Mouse (Mus musculus) MEL (cell line): Measurements from ENCODE around the gene Pidd1. TPM values are rescaled to one million over a fixed set of nuclear protein-coding genes. Genes with fewer than 3 reads are reported as not detected.

ENCODE experiments used
- DNase-seq: peaks from one replicate; pipeline ENCODE4 v3.0.0; 2011; ENCODE audit warnings: low read depth, low spot score
- H3K27ac ChIP-seq: 2 replicates; pipeline ENCODE4 v1.5.1; 2012; ENCODE audit warnings: low read depth, mild to moderate bottlenecking, control low read depth, low read length, moderate library complexity; ENCODE audit not compliant: control insufficient read depth
- H3K27me3 ChIP-seq, 2 experiments: fragments of 150-350 bp in 1 of 2; sonication (generic) in 1 of 2; 2 replicates each; pipeline ENCODE4 v1.6.1; 2012; ENCODE audit warnings: low read length in 2 of 2, mild to moderate bottlenecking in 2 of 2, improper control_type of control experiment in 1 of 2, moderate library complexity in 1 of 2; ENCODE audit not compliant: insufficient read depth in 2 of 2, control insufficient read depth in 1 of 2
- H3K36me3 ChIP-seq, 2 experiments: 2 replicates each; pipeline ENCODE4 v1.6.1; 2012 to 2014; ENCODE audit warnings: low read length in 2 of 2, improper control_type of control experiment in 1 of 2, inconsistent platforms in 1 of 2, mild to moderate bottlenecking in 1 of 2; ENCODE audit not compliant: insufficient read depth in 2 of 2, control insufficient read depth in 1 of 2
- H3K4me1 ChIP-seq, 2 experiments: fragments of 150-350 bp in 1 of 2; sonication (generic) in 1 of 2; 2 replicates each; pipeline ENCODE4 v1.6.1; 2012; ENCODE audit warnings: low read length in 2 of 2, improper control_type of control experiment in 1 of 2, mild to moderate bottlenecking in 1 of 2; ENCODE audit not compliant: insufficient read depth in 2 of 2, control insufficient read depth in 1 of 2
- H3K4me3 ChIP-seq, 2 experiments: fragments of 150-350 bp in 1 of 2; sonication (generic) in 1 of 2; 2 replicates each; pipeline ENCODE4 v1.5.1; 2012; ENCODE audit warnings: low read depth in 2 of 2, low read length in 2 of 2, mild to moderate bottlenecking in 2 of 2, moderate library complexity in 2 of 2, control low read depth in 1 of 2, improper control_type of control experiment in 1 of 2; ENCODE audit not compliant: control insufficient read depth in 1 of 2, insufficient read depth in 1 of 2
- H3K79me2 ChIP-seq: 2 replicates; pipeline ENCODE4 v1.6.1; 2012; ENCODE audit warnings: mild to moderate bottlenecking, low read length, moderate library complexity; ENCODE audit not compliant: control insufficient read depth, poor library complexity, insufficient read depth
- H3K9ac ChIP-seq: 2 replicates; pipeline ENCODE4 v1.6.1; 2012; ENCODE audit warnings: low read depth, mild to moderate bottlenecking, control low read depth, low read length, moderate library complexity; ENCODE audit not compliant: control insufficient read depth, poor library complexity, severe bottlenecking
- H3K9me3 ChIP-seq: fragments of 150-350 bp; sonication (generic); replicated peaks from 2 replicates; pipeline ENCODE4 v1.6.1; 2012; ENCODE audit warnings: mild to moderate bottlenecking, low read length, improper control_type of control experiment, moderate library complexity; ENCODE audit not compliant: insufficient read depth
- CHD1 ChIP-seq: IDR thresholded peaks from 2 replicates; pipeline ENCODE4 v1.6.1; 2012; ENCODE audit warnings: low read depth, mild to moderate bottlenecking, inconsistent platforms, low read length, improper control_type of control experiment
- CHD2 ChIP-seq: IDR thresholded peaks from 2 replicates; pipeline ENCODE4 v1.6.1; 2011; ENCODE audit warnings: low read length, improper control_type of control experiment
- CTCF ChIP-seq, 3 experiments: IDR thresholded peaks in 2 of 3; conservative IDR thresholded peaks in 1 of 3; 2 replicates each; pipeline ENCODE4 v1.5.1; 2011 to 2012; ENCODE audit warnings: low read length in 3 of 3, low read depth in 2 of 3, mild to moderate bottlenecking in 2 of 3, improper control_type of control experiment in 1 of 3, inconsistent platforms in 1 of 3, mixed read lengths in 1 of 3, moderate library complexity in 1 of 3; ENCODE audit not compliant: control insufficient read depth in 1 of 3, insufficient read depth in 1 of 3, poor library complexity in 1 of 3, severe bottlenecking in 1 of 3
- ELF1 ChIP-seq: IDR thresholded peaks from 2 replicates; pipeline ENCODE4 v1.6.1; 2014; ENCODE audit warnings: low read depth, mild to moderate bottlenecking, inconsistent platforms, low read length, improper control_type of control experiment, moderate library complexity
- EP300 ChIP-seq, 2 experiments: IDR thresholded peaks; 2 replicates each; pipeline ENCODE4 v1.6.1; 2011; ENCODE audit warnings: improper control_type of control experiment in 2 of 2, low read length in 2 of 2, low read depth in 1 of 2, mild to moderate bottlenecking in 1 of 2
- GABPA ChIP-seq: IDR thresholded peaks from 2 replicates; pipeline ENCODE4 v1.6.1; 2012; ENCODE audit warnings: low read depth, mild to moderate bottlenecking, inconsistent platforms, low read length, improper control_type of control experiment, moderate library complexity
- HCFC1 ChIP-seq: IDR thresholded peaks from 2 replicates; pipeline ENCODE4 v1.6.1; 2012; ENCODE audit warnings: low read depth, mild to moderate bottlenecking, inconsistent platforms, low read length, improper control_type of control experiment, moderate library complexity
- JUND ChIP-seq: IDR thresholded peaks from 2 replicates; pipeline ENCODE4 v1.6.1; 2011; ENCODE audit warnings: low read depth, mild to moderate bottlenecking, improper control_type of control experiment, low read length
- KAT2A ChIP-seq: conservative IDR thresholded peaks from 2 replicates; pipeline ENCODE4 v1.6.1; 2012; ENCODE audit warnings: low read depth, low read length, improper control_type of control experiment, inconsistent platforms
- MAX ChIP-seq: IDR thresholded peaks from 2 replicates; pipeline ENCODE4 v1.6.1; 2011; ENCODE audit warnings: low read length, improper control_type of control experiment
- MAZ ChIP-seq: IDR thresholded peaks from 2 replicates; pipeline ENCODE4 v1.6.1; 2012; ENCODE audit warnings: low read depth, mild to moderate bottlenecking, inconsistent platforms, low read length, improper control_type of control experiment
- MEF2A ChIP-seq: IDR thresholded peaks from 2 replicates; pipeline ENCODE4 v1.6.1; 2014; ENCODE audit warnings: low read depth, mild to moderate bottlenecking, inconsistent platforms, low read length, improper control_type of control experiment; ENCODE audit not compliant: poor library complexity, insufficient replicate concordance, severe bottlenecking; ENCODE audit errors: extremely low read depth
- MXI1 ChIP-seq: IDR thresholded peaks from 2 replicates; pipeline ENCODE4 v1.6.1; 2011; ENCODE audit warnings: mild to moderate bottlenecking, low read depth, low read length, improper control_type of control experiment
- MYC ChIP-seq: IDR thresholded peaks from 2 replicates; pipeline ENCODE4 v1.6.1; 2011; ENCODE audit warnings: low read depth, mild to moderate bottlenecking, low read length, improper control_type of control experiment, moderate library complexity
- NRF1 ChIP-seq: IDR thresholded peaks from 2 replicates; pipeline ENCODE4 v1.6.1; 2014; ENCODE audit warnings: low read depth, mild to moderate bottlenecking, inconsistent platforms, low read length, improper control_type of control experiment, moderate library complexity; ENCODE audit not compliant: poor library complexity, insufficient read depth, severe bottlenecking
- POLR2A ChIP-seq, 2 experiments: IDR thresholded peaks; 2 replicates each; pipeline ENCODE4 v1.6.1; 2011 to 2012; ENCODE audit warnings: low read length in 2 of 2, mild to moderate bottlenecking in 2 of 2, control low read depth in 1 of 2, improper control_type of control experiment in 1 of 2, low read depth in 1 of 2, moderate library complexity in 1 of 2; ENCODE audit not compliant: control insufficient read depth in 1 of 2, insufficient read depth in 1 of 2, poor library complexity in 1 of 2
- POLR2AphosphoS5 ChIP-seq: IDR thresholded peaks from 2 replicates; pipeline ENCODE4 v1.6.1; 2012; ENCODE audit warnings: low read depth, borderline replicate concordance, mild to moderate bottlenecking, inconsistent platforms, low read length, moderate library complexity, mixed read lengths
- RAD21 ChIP-seq: IDR thresholded peaks from 2 replicates; pipeline ENCODE4 v1.6.1; 2011; ENCODE audit warnings: mild to moderate bottlenecking, low read depth, low read length, improper control_type of control experiment
- SMC3 ChIP-seq: IDR thresholded peaks from 2 replicates; pipeline ENCODE4 v1.6.1; 2011; ENCODE audit warnings: low read depth, low read length, improper control_type of control experiment
- TCF12 ChIP-seq: IDR thresholded peaks from 2 replicates; pipeline ENCODE4 v1.6.1; 2014; ENCODE audit warnings: low read depth, mild to moderate bottlenecking, inconsistent platforms, low read length, improper control_type of control experiment, moderate library complexity
- UBTF ChIP-seq: IDR thresholded peaks from 2 replicates; pipeline ENCODE4 v1.6.1; 2012; ENCODE audit warnings: low read depth, mild to moderate bottlenecking, inconsistent platforms, low read length, improper control_type of control experiment, moderate library complexity, borderline replicate concordance; ENCODE audit not compliant: insufficient read depth
- USF1 ChIP-seq: IDR thresholded peaks from 2 replicates; pipeline ENCODE4 v1.6.1; 2014; ENCODE audit warnings: low read depth, mild to moderate bottlenecking, inconsistent platforms, low read length, improper control_type of control experiment, moderate library complexity
- USF2 ChIP-seq, 2 experiments: IDR thresholded peaks; 2 replicates each; pipeline ENCODE4 v1.6.1; 2011 to 2012; ENCODE audit warnings: improper control_type of control experiment in 2 of 2, low read length in 2 of 2, borderline replicate concordance in 1 of 2, inconsistent platforms in 1 of 2, low read depth in 1 of 2, mild to moderate bottlenecking in 1 of 2; ENCODE audit not compliant: insufficient read depth in 1 of 2
- ZC3H11A ChIP-seq: IDR thresholded peaks from 2 replicates; pipeline ENCODE4 v1.6.1; 2012; ENCODE audit warnings: low read depth, mild to moderate bottlenecking, inconsistent platforms, low read length, improper control_type of control experiment
- ZKSCAN1 ChIP-seq: IDR thresholded peaks from 2 replicates; pipeline ENCODE4 v1.6.1; 2012; ENCODE audit warnings: low read depth, mild to moderate bottlenecking, inconsistent platforms, low read length, improper control_type of control experiment, moderate library complexity
- ZMIZ1 ChIP-seq: IDR thresholded peaks from 2 replicates; pipeline ENCODE4 v1.6.1; 2012; ENCODE audit warnings: low read depth, mild to moderate bottlenecking, inconsistent platforms, low read length, improper control_type of control experiment, moderate library complexity
- ZNF384 ChIP-seq: IDR thresholded peaks from 2 replicates; pipeline ENCODE4 v1.6.1; 2012; ENCODE audit warnings: low read depth, mild to moderate bottlenecking, inconsistent platforms, low read length, improper control_type of control experiment
- polyA plus RNA-seq, 2 experiments: library from polyadenylated mRNA; stranded (reverse) in 1 of 2; unstranded in 1 of 2; fragments of >175 nt in 1 of 2; fragments of >200 nt in 1 of 2; gene quantifications; 2 replicates each; pipeline versions ENCODE4 v1.2.1 to v1.2.4; 2012; ENCODE audit warnings: low replicate concordance in 2 of 2, low read depth in 1 of 2; ENCODE audit not compliant: insufficient read length in 2 of 2, insufficient read depth in 1 of 2, missing spikeins in 1 of 2
- total RNA-seq: library from RNA; depleted of rRNA; stranded (reverse); fragments of 300-350 nt; gene quantifications from 2 replicates; pipeline ENCODE4 v1.2.3, GENCODE M21; 2012

Gene Pidd1
- total and polyA plus RNA-seq, 3 experiments, result 6.4 to 27.2 TPM; not detected in 1

DNA sequence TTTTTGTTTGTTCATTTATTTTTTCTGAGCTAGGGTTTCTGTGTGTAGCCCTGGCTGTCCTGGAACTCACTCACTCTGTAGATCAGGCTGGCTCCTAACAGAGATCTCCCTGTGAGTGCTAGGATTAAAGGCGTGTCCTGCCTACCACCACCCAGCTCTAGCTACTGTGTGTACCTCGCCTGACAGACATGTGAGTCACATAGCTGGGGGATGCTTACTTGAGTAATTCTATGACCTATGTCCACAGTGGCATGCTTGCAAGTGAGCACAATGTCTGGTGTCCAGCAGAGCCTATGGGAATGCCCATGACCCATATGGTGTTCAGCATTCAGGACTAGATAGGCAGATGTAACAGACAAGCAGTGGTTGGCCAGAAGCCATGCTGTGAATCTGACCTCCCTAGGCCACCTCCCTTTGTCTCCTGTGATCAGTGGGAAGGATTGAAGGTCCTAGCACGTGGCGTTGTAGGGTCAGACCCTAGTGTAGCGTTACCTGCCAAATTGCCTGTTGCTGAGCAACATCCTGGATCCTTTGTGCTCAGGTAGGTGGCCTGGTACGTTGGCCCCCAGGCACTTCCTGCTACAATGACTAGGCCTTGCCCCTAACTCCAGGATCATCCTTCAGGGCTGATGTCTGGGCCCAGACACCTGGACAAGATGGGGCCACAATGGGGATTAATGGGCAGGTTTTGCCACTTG lies 27.5 kb downstream of the Pidd1 start:
- TF ChIP-seq MAX, result no peak
- TF ChIP-seq KAT2A, result no peak
- Histone ChIP-seq H3K9me3 (no peaks in the 10 kb centered on the region), H3K4me3 (no peak overlapping the region), H3K27me3 (no peaks in the 10 kb centered on the region), H3K4me1 (peaks cover 6 to 21% of the 10 kb centered on the region in 2 experiments), H3K27ac (no peak overlapping the region), H3K9ac (no peak overlapping the region), H3K79me2 (peaks cover 4% of the 10 kb centered on the region; the same call in 1 of the 2 replicates), H3K36me3 (peaks cover 0 to 13% of the 10 kb centered on the region in 2 experiments; a peak in 2 of 4 replicates)
- DNase-seq, result no peak

DNA sequence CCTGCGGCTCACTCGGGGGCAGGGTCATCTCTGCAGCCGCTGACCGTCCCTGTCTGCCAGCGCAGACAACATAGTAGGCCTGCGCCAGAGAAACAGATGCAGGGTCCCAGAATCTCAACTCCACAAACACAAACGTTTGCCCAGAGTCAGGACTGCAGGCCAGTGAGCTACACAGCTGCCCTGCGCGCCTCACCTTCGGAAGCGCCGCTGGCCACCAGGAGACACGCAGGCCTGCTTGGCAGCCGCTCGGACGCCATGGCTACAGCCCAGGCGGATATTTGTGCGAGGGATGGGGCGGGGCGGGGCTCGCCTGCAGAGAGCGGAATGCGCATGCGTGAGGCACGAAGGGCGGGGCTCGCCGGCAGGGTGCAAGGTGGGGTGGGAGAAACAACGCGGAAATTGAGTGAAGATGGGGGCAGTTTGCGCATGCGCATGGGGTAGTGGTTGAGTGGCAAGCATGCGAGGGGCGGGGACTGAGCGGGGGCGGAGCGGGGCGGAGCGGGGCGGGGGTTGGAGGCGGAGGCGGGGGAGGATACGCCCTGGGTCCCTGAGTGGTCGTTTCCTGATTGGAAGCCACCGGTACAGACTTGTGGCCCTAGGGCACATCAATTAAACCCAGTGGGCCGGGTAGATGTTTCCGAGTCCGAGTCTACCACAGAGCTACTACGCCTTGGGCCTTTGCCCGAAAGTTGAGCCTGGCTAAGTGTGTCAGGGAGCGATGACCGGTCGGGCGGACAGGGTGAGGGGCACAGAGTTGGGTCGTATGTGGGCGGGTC lies 29.8 kb downstream of the Pidd1 start, which contains the start of gene Gatd1:
Gene Gatd1 (minus strand): TSS at position 328 of the 776 bp plus-strand sequence.
- Histone ChIP-seq H3K9ac (peak within 1 kb of the TSS; percentile 85), H3K79me2 (peaks cover 4% of the 10 kb centered on the region; the same call in 1 of the 2 replicates), H3K36me3 (peaks cover 0 to 13% of the 10 kb centered on the region in 2 experiments; a peak in 2 of 4 replicates), H3K4me1 (peaks cover 6 to 21% of the 10 kb centered on the region in 2 experiments), H3K4me3 (peak within 1 kb of the TSS; percentile 97 to 100), H3K27ac (peak within 1 kb of the TSS; percentile 59), H3K9me3 (no peaks in the 10 kb centered on the region), H3K27me3 (no peaks in the 10 kb centered on the region)
- peak; percentile 99 for DNase-seq
- TF ChIP-seq USF2 (IDR thresholded peaks at IDR 0.05; ENCODE audit: borderline replicate concordance in 1 of 2, insufficient read depth in 1 of 2, low read depth in 1 of 2, low read length in 2 of 2) (no peak), CHD1 (no peak), UBTF (no peak), EP300 (IDR thresholded peaks at IDR 0.05; ENCODE audit: low read depth in 1 of 2, low read length in 2 of 2) (no peak), ZC3H11A (no peak), POLR2AphosphoS5 (no peak), POLR2A (IDR thresholded peaks at IDR 0.05; ENCODE audit: control insufficient read depth in 1 of 2, insufficient read depth in 1 of 2, low read depth in 1 of 2, low read length in 2 of 2, poor library complexity in 1 of 2) (peak; percentile 86 to 89), JUND (no peak), ELF1 (peak; percentile 93), KAT2A (0 out of 2 replicates have a peak, but pooled peaks have one; percentile 4), SMC3 (no peak), MAZ (peak; percentile 79; the same call in 1 of the 2 replicates), USF1 (no peak), TCF12 (peak; percentile 39), MEF2A (no peak), ZKSCAN1 (no peak), CTCF (IDR thresholded peaks at IDR 0.05 in 2 of 3, conservative IDR thresholded peaks at IDR 0.05 in 1 of 3; ENCODE audit: control insufficient read depth in 1 of 3, insufficient read depth in 1 of 3, low read depth in 2 of 3, low read length in 3 of 3, poor library complexity in 1 of 3, severe bottlenecking in 1 of 3) (no peak), ZMIZ1 (peak; percentile 30; the same call in 1 of the 2 replicates), CHD2 (no peak), NRF1 (peak; percentile 89), MXI1 (peak; percentile 72; the same call in 1 of the 2 replicates), RAD21 (no peak), HCFC1 (peak; percentile 74), ZNF384 (no peak), MYC (no peak), GABPA (no peak)
